Mouse (Mus musculus): ENCODE results near the gene Shoc2. TPM values are rescaled to one million over a fixed set of nuclear protein-coding genes. Genes with fewer than 3 reads are reported as not detected.
A peak's percentile ranks its signal among the peaks of the same experiment; 100 is the strongest.
"Not testable (repeated sequence)": the region's sequence is repeated elsewhere in the genome, so short reads cannot be mapped to it uniquely, and the experiment has no call there.

Gene Shoc2
- total RNA-seq, 2 experiments from 2014 or later: 27.6 to 30.5 TPM

DNA sequence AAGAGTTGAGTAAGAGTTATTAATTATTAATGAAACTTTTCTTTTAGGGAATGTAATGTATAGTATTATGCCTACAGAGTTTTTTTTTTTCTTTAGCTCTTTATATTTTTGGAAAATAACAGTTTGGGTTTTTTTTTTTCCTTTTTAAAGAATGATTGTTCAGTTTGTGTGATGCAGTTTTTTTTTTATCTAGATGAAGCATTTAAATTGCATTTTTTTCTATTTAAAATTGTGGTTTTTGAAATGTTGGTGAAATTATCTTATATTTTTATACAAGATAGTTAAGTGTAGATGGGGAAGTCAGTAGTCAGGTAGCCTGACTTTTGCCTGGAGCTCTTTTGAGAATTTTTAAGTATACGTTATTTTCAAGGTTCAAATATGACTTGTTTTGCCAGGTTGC is 17.4 kb upstream of the Shoc2 start:
- DNase-seq (ENCODE audit: low spot score): no peak
- intact Hi-C loops (cut with DNase I): loop anchor here (10.0 kb wide), 1 partner anchor 282 kb away; no protein-coding TSS in a partner anchor

DNA sequence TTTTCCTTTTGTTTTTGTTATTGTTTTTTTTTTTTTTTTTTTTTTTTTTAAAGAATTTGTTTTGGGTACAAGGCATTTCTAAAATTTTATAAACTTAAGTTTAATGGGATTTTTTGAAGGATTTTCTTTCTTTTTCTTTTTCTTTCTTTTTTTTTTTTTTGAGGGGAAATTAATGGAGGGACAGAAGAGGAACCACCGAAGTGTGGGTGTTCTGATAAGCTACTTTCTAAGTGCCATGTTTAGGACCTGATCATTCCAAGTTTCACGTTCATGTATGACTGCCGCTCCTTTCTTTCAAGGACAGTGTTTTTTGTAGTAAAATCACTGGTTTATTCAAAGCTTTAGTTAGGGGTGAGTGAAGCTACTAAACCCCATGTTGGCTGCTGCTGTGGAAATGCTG is 14.9 kb upstream of the Shoc2 start:
- intact Hi-C loops (cut with DNase I): loop anchor here (10.0 kb wide), 1 partner anchor 284 kb away; no protein-coding TSS in a partner anchor

DNA sequence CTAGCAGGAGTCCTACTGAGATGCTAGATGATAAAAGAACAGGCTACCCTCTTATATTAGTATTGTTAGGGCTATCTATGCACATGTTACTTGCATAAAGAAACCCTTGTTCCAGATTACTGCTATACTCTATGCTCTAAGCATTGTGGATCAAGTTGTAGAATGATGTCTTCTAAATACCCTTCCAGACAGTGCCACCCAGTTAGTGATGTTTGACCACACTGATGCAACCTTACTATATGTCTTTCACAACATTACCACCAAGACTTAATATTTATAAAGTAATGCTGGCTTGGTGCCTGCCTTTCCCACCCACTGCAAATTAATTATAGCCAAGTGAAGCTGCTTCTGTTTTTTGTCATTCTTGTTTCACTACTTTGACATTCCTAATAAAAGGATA is 11.1 kb upstream of the Shoc2 start:
- DNase-seq (ENCODE audit: low spot score): no peak
- intact Hi-C loops (cut with DNase I): no loop called here

More for the DNA sequence above, 14.9 kb upstream of the Shoc2 start:
- DNase-seq (ENCODE audit: low spot score): no peak

DNA sequence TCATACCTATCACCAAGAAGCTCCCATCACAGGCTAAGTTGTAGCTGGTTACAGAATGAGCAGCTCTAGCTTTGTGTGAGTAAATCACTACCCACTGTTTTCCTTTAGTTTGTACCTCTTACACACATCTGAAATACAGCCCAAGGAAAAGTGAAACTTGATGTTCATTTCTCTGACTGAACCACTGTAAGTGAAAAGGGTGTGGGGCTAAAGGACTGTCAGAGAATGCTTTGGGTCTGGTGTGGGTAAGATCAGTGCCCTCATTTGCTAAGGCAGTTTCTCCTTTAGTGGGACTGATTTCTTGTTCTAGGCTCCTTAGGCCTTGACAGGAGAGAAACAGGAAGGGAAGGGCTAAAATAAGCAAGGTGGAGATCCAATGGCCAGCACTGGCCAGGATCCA is 10.1 kb upstream of the Shoc2 start:
- intact Hi-C loops (cut with DNase I): no loop called here
- no peak for DNase-seq (ENCODE audit: low spot score)

DNA sequence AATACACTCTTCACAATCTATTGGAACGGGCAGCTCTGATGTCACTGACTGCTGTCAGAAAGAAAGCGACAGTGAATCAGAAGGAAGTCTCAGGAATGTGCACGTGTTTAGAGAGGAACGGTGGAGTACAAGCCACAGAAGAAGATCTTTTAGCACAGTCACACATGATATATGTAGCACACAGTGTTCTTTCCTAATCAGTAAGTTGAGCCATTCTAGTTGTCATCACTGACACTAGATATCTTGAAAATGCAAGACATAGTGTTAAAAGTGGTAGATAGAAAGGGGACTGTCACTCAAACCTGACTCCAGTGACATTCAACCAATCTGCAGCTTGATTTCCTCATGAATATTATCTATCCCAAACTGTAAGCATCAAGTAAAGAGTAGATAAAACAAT is 4.6 kb upstream of the Shoc2 start:
- intact Hi-C loops (cut with DNase I): no loop called here
- DNase-seq (ENCODE audit: low spot score): no peak

DNA sequence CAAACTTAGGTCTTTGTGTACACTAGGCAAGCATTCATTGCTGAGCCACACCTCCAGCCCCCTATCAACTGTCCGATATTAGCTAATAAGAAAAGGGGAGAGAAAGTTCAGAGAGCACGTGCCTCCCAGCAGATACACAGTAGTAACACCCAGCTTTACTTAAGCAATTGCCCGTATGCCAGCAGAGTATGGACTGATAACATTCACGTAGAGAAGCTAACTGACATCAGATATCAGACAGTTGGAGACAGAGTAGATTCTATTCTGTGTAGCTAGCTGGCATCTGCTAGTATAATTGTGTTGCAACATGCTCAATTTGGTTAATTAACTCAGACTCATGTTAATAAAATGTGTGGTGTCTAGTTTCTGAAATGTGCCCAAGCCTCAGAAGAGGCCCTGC is 3.0 kb upstream of the Shoc2 start:
- intact Hi-C loops (cut with DNase I): no loop called here
- DNase-seq (ENCODE audit: low spot score): no peak

DNA sequence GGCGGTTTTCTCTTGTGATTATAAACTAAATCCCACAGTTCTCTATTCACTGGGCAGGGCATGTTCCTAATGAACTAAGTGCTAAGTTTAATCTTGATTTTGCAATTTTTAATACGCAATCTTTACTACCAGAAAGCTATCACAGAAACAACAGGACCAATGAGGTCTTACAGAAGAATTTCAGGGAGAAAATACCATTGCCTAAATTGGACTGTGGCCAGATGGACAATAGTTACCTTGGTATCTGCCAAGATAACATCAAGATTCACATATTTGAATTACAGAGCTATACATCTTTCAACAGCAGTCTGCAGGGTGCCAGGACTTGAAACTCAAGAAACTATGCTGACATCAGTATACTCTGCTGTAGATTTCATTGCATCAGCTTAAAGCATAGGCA is 1.8 kb upstream of the Shoc2 start:
- DNase-seq (ENCODE audit: low spot score): no peak
- intact Hi-C loops (cut with DNase I): no loop called here

DNA sequence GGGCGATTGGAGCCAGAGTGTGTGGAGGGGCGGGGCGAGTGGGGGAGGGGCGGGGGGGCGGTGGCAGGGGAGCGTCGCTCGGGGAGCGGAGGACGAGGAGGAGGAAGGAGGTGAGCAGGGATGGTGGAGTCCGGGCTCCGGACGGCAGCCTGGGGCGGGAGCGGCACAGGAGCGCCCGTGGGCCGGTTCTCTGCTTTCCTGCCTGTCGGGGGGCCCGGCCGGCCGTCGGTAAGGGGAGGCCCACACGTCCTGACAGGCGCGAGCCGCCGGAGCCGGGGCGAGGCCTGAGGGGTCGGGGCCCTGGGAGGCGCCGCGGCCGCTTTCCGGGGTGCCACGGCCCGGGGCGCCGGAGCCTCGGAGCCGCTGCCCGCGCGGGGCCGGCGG is 672 bp downstream of the Shoc2 start:
- intact Hi-C loops (cut with DNase I): loop anchor here (5.0 kb wide), 2 partner anchors 83 to 103 kb away; no protein-coding TSS in a partner anchor
- DNase-seq (ENCODE audit: low spot score): no peak

DNA sequence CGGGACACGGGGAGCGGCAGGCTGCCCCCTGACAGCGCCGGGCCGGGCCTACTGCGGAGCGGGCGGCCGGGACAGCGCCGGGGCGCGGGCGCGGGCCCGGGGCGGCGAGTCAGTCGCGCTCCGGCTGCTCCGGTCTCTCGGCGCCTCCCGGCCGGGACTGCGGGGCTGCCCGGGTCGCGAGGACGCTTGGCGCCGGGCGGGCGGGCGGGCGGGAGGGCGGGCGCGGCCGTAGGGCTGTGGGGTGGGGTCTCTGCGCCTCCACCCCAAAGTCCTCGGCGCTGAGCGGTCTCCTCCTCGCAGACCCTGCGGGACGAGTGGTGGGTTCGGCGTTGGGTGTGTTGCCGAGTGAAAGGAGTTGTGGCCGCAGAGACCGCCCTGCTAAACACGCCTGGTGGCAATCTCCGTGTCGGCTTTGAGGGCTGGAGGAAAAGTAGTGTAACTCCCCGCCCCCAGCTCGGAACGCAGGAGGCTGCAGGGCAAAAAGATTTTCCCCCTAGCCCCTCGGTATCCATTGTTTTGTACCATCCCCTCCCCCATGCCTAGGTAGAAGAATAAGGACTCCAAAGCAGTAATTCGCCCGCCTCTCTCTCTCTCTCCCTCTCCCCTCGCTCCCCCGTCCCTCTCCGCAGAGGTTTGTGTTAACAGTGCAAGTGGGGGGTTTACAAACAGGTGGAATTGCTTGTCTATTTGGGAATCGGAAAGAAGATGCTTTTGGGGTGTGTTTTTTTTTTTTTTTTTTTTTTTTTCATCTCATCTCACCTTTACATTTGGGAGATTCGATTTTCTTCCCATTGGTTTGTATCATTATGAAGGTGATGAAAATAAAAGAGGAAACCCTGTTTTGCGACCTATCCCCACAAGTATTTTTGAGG is 1.3 kb downstream of the Shoc2 start:
- intact Hi-C loops (cut with DNase I): loop anchor here (5.0 kb wide), 2 partner anchors 82 to 102 kb away; no protein-coding TSS in a partner anchor
- peak; percentile 26 for DNase-seq (ENCODE audit: low spot score)

DNA sequence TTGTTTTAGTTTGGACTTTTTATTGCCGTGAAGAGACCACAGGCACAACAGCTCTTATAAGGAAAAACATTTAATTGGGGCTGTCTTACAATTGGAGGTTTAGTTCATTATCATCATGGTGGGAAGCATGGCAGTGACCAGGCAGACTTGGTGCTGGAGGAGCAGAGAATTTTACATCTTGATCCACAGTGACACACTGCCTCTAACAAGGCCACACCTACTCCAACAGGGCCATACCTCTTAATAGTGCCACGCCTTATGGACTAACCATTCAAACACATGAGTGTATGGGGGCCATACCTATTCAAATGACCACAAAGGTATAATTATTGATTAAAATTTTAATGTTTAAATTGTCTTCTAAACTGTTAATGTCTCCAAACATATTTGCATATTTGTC is 13.4 kb downstream of the Shoc2 start:
- no peak for DNase-seq (ENCODE audit: low spot score)
- intact Hi-C loops (cut with DNase I): no loop called here

DNA sequence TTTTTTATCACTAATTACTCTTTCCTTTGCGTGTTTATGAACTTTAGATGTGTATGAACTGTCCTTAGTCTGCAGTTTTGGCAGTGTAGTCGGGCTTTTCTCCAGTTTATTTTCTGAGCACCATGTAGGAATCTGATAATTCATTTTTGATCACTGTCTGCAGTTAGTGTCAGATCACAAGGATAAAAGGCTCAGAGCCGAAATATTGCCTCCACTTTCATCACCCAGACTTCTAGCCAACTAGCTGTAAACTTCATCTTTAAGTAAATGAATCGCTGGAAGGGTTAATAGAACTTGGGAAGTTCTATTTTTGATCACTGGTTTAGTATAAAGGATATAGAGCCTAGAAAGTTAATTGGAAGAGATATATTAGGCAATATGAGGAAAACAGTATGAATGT is 18.4 kb downstream of the Shoc2 start:
- DNase-seq (ENCODE audit: low spot score): no peak
- intact Hi-C loops (cut with DNase I): no loop called here

DNA sequence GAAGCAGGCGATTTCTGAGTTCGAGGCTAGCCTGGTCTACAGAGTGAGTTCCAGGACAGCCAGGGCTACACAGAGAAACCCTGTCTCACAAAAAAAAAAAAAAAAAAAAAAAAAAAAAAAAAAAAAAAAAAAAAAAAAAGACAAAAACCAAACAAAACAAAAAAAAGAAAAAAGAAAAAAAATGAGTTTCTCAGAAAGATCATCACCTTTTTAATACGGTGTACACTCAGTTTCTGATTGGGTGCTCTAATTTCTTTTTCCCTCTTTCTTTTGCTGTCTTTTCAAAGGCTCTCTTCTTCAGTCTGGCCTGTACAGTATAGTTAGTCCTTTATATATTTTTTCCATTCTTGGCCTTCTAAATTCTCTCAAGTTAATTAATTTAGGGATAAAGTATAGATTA is 20.2 kb downstream of the Shoc2 start:
- not testable (repeated sequence) for DNase-seq (ENCODE audit: low spot score)

DNA sequence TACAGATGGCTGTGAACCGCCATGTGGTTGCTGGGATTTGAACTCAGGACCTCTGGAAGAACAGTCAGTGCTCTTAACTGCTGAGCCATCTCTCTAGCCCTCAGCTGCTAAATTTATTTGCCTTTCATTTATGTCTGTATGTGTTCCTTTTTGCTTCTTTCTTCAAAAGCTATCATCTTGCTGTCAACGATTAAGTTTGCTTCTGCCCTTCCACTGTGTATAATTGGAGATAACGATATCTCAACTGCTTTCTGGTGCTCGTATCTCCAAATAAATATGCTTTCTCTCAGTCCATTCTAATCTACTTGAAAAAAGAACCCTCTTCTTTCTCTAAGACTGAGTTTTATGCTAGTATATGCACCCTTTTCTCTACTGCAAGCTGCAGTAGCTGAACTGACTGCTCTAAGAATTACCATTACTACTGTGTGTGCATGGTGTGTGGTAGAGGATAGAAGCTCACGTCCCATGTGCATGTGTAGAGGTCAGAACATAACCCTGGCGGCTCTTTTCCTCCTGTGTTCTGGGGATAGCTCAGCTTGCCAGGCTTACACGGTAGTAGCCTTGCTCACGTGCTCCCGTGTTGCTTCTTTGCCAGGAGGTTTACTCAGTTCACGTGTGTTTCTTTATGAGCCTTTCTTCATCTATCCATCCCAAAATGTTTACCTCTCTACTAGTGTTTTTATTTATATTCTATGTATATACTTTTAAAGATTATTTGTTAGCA is 21.0 kb downstream of the Shoc2 start:
- intact Hi-C loops (cut with DNase I): no loop called here

More for the DNA sequence above, 20.2 kb downstream of the Shoc2 start:
- intact Hi-C loops (cut with DNase I): not testable (repeated sequence)

DNA sequence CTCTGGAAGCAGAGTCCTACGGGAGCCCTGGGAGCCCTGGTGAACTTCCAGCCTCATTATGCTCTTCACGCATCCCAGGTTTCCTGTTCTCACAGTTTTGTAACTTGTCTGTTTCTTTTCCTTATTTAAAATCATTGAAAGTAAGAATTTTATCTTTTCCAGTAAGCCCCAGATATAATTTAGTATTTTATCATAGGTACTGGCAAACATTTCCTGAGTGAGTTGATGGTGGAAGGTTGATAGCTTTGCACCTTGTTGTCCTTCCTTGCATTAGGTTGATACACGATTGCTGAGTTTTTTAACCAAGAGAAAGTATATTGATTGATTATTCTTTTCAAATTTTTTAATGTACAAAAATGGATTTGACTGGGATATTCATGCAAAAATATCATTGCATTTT is 25.1 kb downstream of the Shoc2 start:
- intact Hi-C loops (cut with DNase I): no loop called here

More for the DNA sequence above, 21.0 kb downstream of the Shoc2 start:
- DNase-seq (ENCODE audit: low spot score): no peak

DNA sequence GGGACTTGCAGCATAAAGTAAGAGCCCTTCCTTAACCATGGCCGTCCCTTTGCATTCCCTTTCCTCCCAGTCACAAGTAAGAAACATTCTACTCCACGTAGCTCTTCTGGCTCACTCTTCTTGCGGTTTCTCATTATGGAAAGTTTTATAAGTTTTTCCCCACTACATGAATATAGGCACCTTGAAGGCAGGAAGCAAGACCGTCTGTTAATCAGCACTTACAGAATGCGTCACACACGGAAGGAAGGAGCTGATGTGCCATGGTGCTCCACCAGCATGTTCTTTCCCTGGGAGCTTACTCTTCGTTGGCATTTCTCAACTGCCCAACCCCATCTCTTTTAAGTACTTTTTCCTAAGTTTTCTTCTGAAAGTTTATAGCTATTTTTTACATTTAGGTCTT is 27.8 kb downstream of the Shoc2 start:
- intact Hi-C loops (cut with DNase I): no loop called here
- DNase-seq (ENCODE audit: low spot score): no peak

More for the DNA sequence above, 25.1 kb downstream of the Shoc2 start:
- DNase-seq (ENCODE audit: low spot score): no peak

DNA sequence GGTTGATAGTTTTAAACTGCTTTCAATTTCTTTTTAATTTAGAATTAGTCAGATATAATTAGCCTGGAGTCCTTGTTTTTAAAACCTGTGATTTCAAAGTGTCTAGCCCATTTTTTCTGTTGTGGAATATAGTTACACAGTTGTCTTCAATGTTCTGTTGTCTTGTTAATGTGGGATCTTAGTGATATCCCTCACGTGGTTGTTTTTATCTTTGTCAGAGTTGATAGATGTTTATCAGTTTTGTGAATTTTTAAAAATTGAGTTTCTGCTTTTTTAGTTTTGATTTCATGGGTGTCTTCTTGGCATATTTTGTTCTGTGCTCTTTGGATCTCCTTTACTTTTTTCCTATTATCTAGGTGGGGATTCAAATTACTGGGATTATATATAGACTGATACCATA is 29.6 kb downstream of the Shoc2 start:
- DNase-seq (ENCODE audit: low spot score): no peak
- intact Hi-C loops (cut with DNase I): no loop called here

DNA sequence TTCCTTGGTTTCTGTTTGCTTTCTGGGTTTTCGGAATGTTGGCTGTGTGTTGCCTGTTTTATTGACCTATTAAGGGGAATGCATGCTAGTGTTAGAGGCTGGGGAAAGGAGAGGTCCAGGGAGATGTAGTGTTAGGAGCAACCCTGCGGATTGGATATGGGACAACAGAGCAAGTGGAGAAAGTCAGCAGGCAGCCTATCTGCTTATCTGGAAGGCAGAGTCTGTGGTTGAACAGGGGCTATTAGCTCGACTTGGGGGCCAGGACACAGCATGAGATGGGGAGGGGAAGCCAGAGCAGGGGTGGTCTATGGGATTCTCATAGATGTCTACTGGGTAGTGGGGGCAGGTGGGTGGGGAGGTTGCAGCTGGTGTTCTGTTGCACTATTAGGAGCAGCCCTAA is 37.9 kb downstream of the Shoc2 start:
- intact Hi-C loops (cut with DNase I): no loop called here
- DNase-seq (ENCODE audit: low spot score): no peak

DNA sequence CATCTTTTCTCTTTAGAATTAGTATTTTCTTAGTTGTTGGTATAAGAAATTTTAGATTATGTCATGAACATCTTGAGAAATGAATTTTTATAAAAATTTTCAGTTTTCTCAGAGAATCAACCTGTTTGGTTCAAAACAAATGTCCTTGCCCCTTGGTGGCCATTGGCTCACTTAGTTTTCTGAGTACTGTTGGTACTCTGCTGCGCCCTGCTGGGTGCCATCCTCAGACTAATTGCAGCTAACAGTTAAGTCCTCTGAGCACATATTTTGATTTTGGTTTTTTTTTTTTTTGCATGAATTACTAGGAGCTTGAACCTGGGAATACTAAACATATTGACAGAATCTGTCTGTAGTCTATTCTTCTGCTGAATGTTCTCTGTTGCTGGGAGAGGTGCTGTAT is 39.2 kb downstream of the Shoc2 start:
- DNase-seq (ENCODE audit: low spot score): no peak
- intact Hi-C loops (cut with DNase I): no loop called here

DNA sequence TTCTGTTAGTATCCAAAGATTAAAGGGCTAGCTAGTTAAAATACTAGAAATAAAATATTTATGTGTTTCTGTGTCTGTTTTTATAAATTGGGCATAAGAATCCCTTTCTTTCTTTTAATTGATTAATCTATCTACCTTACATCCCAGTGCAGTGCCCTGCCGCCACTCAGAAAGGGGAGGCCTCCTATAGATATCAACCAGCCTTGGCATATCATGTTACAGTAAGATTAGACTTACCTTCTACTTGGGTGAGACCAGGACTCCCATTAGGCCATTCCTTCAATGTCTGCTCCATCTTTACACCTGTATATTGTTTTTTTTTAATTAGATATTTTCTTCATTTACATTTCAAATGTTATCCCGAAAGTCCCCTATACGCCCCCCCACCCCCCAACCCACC is 40.5 kb downstream of the Shoc2 start:
- intact Hi-C loops (cut with DNase I): no loop called here
- no peak for DNase-seq (ENCODE audit: low spot score)

DNA sequence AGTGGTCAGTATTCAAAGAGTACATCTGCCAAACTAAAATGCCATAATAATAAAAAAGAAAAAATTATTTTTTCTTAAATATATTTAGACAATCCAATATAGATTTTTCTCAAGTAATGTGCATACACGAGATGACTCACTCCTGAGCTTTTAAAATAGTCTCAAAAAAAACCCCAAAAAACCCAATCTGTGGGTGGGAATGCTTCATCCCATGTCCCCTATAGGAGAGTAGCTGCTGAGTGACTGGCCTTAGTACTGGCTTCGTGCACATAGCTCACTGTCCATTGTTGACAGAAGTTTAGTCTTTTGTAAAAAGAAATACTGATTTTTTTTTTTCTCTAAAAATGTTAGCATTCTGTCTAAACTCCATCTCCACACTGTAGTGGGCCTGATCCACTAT is 46.4 kb downstream of the Shoc2 start:
- intact Hi-C loops (cut with DNase I): no loop called here
- no peak for DNase-seq (ENCODE audit: low spot score)

DNA sequence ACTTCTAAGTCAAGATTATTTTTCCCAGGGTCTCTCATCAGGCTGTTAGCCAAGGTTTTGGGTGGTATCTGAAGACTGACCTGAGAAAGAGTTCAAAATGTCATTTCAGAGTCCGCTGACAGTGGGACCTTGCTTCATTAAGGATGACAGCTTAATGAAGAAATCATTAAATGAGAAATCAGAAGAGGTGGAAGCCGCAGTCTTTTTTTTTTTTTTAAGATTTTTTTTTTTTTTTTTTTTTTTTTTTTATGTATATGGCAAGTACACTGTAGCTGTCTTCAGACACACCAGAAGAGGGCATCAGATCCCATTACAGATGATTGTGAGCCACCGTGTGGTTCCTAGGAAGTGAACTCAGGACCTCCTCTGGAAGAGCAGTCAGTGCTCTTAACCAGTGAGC is 49.8 kb downstream of the Shoc2 start:
- intact Hi-C loops (cut with DNase I): no loop called here

More for the DNA sequence above, 49.8 kb downstream of the Shoc2 start:
- no peak for DNase-seq (ENCODE audit: low spot score)

Measured in heart, postnatal 25 days (tissue).